In genomic region chr11:53250796-53251195, GRCm38 (mm10) we compare ENCODE assay signal across 22 mouse cellular contexts. TPM values are rescaled to one million over a fixed set of nuclear protein-coding genes. Genes with fewer than 3 reads are reported as not detected.
DNase-seq lines count a peak whose midpoint lies in the region; ATAC-seq lines count a peak whose summit lies in the region.
"Had no signal": no experiment of that assay in that cellular context is flagged by ENCODE, and none has a peak within 500 bp of the region (broad histone marks: within the 10 kb centered on the region; RNA-seq: fewer than 3 reads in every experiment).

No protein-coding gene starts in this region.

- no peaks in the 10 kb centered on the region for H3K9me3 ChIP-seq in intestine, embryonic 15.5 days
- H3K9me3 ChIP-seq in intestine, embryonic 16.5 days (ENCODE audit: control insufficient read depth, low read length), result no peaks in the 10 kb centered on the region
- no peaks in the 10 kb centered on the region for H3K9me3 ChIP-seq in embryonic facial prominence, embryonic 10.5 days
- no peaks in the 10 kb centered on the region for H3K9me3 ChIP-seq in limb, embryonic 15.5 days
- H3K9me3 ChIP-seq: forebrain, embryonic 10.5 days; heart, embryonic 15.5 days had no signal

- 53% methylated on average over 14 of the region's 14 CpGs for WGBS in intestine, embryonic 15.5 days
- 60% methylated on average over 14 of the region's 14 CpGs for WGBS in intestine, embryonic 16.5 days
- WGBS in embryonic facial prominence, embryonic 10.5 days, result 93% methylated on average over 14 of the region's 14 CpGs
- WGBS in limb, embryonic 15.5 days, result 19% methylated on average over 14 of the region's 14 CpGs

- H3K4me1 ChIP-seq in intestine, embryonic 15.5 days (replicated peaks), result peaks cover 9% of the 10 kb centered on the region
- peaks cover 13% of the 10 kb centered on the region for H3K4me1 ChIP-seq in intestine, embryonic 16.5 days (ENCODE audit: control insufficient read depth, insufficient read depth, low read length)
- peaks cover 14% of the 10 kb centered on the region for H3K4me1 ChIP-seq in embryonic facial prominence, embryonic 10.5 days
- H3K4me1 ChIP-seq in limb, embryonic 15.5 days, result peaks cover 18% of the 10 kb centered on the region

- no peak overlapping the region for H3K27ac ChIP-seq in intestine, embryonic 15.5 days
- H3K27ac ChIP-seq in intestine, embryonic 16.5 days (ENCODE audit: low read length), result no peak overlapping the region
- H3K27ac ChIP-seq in embryonic facial prominence, embryonic 10.5 days (replicated peaks), result 0 out of 2 replicates have a peak overlapping the region, but pooled peaks have one; percentile 19
- H3K27ac ChIP-seq in limb, embryonic 15.5 days, result peak overlapping the region; percentile 40; the same call in 1 of the 2 replicates
- H3K27ac ChIP-seq: forebrain, embryonic 10.5 days; hindbrain, postnatal 0 days; liver, embryonic 14.5 days had no signal

- no peak overlapping the region for H3K4me2 ChIP-seq in intestine, embryonic 15.5 days (replicated peaks)
- H3K4me2 ChIP-seq in intestine, embryonic 16.5 days (ENCODE audit: low read depth, low read length), result no peak overlapping the region
- no peak overlapping the region for H3K4me2 ChIP-seq in limb, embryonic 15.5 days
- H3K4me2 ChIP-seq: heart, embryonic 15.5 days had no signal

- H3K27me3 ChIP-seq in intestine, embryonic 15.5 days (replicated peaks), result no peaks in the 10 kb centered on the region
- no peaks in the 10 kb centered on the region for H3K27me3 ChIP-seq in intestine, embryonic 16.5 days (replicated peaks; ENCODE audit: control insufficient read depth, insufficient read depth, low read length)
- no peaks in the 10 kb centered on the region for H3K27me3 ChIP-seq in embryonic facial prominence, embryonic 10.5 days (replicated peaks; ENCODE audit: low read depth, poor library complexity, severe bottlenecking)
- peaks cover 5% of the 10 kb centered on the region for H3K27me3 ChIP-seq in limb, embryonic 15.5 days
- H3K27me3 ChIP-seq: heart, embryonic 15.5 days had no signal

- H3K9ac ChIP-seq in intestine, embryonic 15.5 days, result no peak overlapping the region
- no peak overlapping the region for H3K9ac ChIP-seq in intestine, embryonic 16.5 days (ENCODE audit: low read depth, low read length)
- no peak overlapping the region for H3K9ac ChIP-seq in limb, embryonic 15.5 days
- H3K9ac ChIP-seq: heart, embryonic 15.5 days; liver, embryonic 14.5 days had no signal

- ATAC-seq in intestine, embryonic 15.5 days, result peak; percentile 19; the same call in 1 of the 2 replicates
- ATAC-seq in intestine, embryonic 16.5 days, result no peak
- ATAC-seq in limb, embryonic 15.5 days (ENCODE audit: insufficient number of reproducible peaks, low FRiP score, low TSS enrichment, low read depth), result no peak; the same call in 1 of the 2 replicates
- ATAC-seq: hindbrain, postnatal 0 days had no signal

- no peak for DNase-seq in embryonic facial prominence, embryonic 10.5 days (ENCODE audit: low spot score)
- peak; percentile 61 for DNase-seq in hindlimb bud, embryonic 11.5 days (ENCODE audit: extremely low spot score, low read depth, low spot score)
- DNase-seq in urinary bladder, postnatal 4 days (ENCODE audit: low spot score in 2 of 2), result no peak
- DNase-seq in adipocyte (ENCODE audit: low spot score), result no peak
- DNase-seq: adrenal gland, postnatal 10 days; B cell, adult 2 months; cerebellum, adult 2 months; cerebellum, postnatal 25 days; heart, postnatal 36 days; kidney, adult 18-20 months; left cerebral cortex, postnatal 4 days; lung, postnatal 4 days; right cerebral cortex, postnatal 25 days; spleen, adult 18-20 months; thymus, postnatal 25 days had no signal

- H3K36me3 ChIP-seq in intestine, embryonic 15.5 days, result no peaks in the 10 kb centered on the region
- no peaks in the 10 kb centered on the region for H3K36me3 ChIP-seq in intestine, embryonic 16.5 days (ENCODE audit: control insufficient read depth, insufficient read depth, low read length)
- H3K36me3 ChIP-seq in embryonic facial prominence, embryonic 10.5 days (replicated peaks), result peaks cover 8% of the 10 kb centered on the region
- no peaks in the 10 kb centered on the region for H3K36me3 ChIP-seq in limb, embryonic 15.5 days
- H3K36me3 ChIP-seq: heart, embryonic 15.5 days had no signal

- no peak overlapping the region for H3K4me3 ChIP-seq in intestine, embryonic 15.5 days (replicated peaks)
- H3K4me3 ChIP-seq in intestine, embryonic 16.5 days (ENCODE audit: low read length), result no peak overlapping the region
- no peak overlapping the region for H3K4me3 ChIP-seq in embryonic facial prominence, embryonic 10.5 days
- no peak overlapping the region for H3K4me3 ChIP-seq in limb, embryonic 15.5 days
- H3K4me3 ChIP-seq: forebrain, embryonic 10.5 days; heart, embryonic 15.5 days had no signal

RNA-seq across cellular contexts. Expression of gene Hspa4, which starts 49.5 kb away (rescaled TPM):
- 103 and 106 TPM in 2 replicates for polyA plus RNA-seq in intestine, embryonic 15.5 days (2015; fragmentation: Nextera tagmentation; extraction: Ambion mirVana)
- 85.2 and 85.9 TPM in 2 replicates for polyA plus RNA-seq in intestine, embryonic 16.5 days (2015; fragmentation: Nextera tagmentation; extraction: Ambion mirVana)
- 130 and 136 TPM in 2 replicates for polyA plus RNA-seq in embryonic facial prominence, embryonic 10.5 days (2016; fragmentation: Nextera tagmentation; extraction: Ambion mirVana)
- polyA plus RNA-seq in limb, embryonic 15.5 days (2015; fragmentation: Nextera tagmentation; extraction: Ambion mirVana), result 66.2 and 73.6 TPM in 2 replicates

Comparison
In these comparisons a context has a peak if more than half of its experiments do, and no peak if none do; other contexts are left out.
1. H3K27ac ChIP-seq: peak in embryonic facial prominence, embryonic 10.5 days (single experiment) and limb, embryonic 15.5 days (single experiment); none in intestine, embryonic 15.5 days (single experiment) and intestine, embryonic 16.5 days (single experiment).